In genomic region chr2:174074621-174075020, GRCm38 (mm10) we compare ENCODE assay signal across 8 mouse cellular contexts. TPM values are rescaled to one million over a fixed set of nuclear protein-coding genes. Genes with fewer than 3 reads are reported as not detected.
DNase-seq lines count a peak whose midpoint lies in the region; ATAC-seq and TF ChIP-seq lines count a peak whose summit lies in the region.

No protein-coding gene starts in this region.

- no peaks in the 10 kb centered on the region for H3K27me3 ChIP-seq in heart, embryonic 16.5 days (ENCODE audit: control insufficient read depth, insufficient read depth, low read length)
- H3K27me3 ChIP-seq in limb, embryonic 15.5 days: no peaks in the 10 kb centered on the region
- no peaks in the 10 kb centered on the region for H3K27me3 ChIP-seq in stomach, embryonic 14.5 days (ENCODE audit: control insufficient read depth, insufficient read depth, low read length)

- no peak overlapping the region for H3K27ac ChIP-seq in heart, embryonic 16.5 days (ENCODE audit: low read length)
- H3K27ac ChIP-seq in embryonic fibroblast, embryonic 13.5 days (ENCODE audit: insufficient read depth, low read length): peak overlapping the region; percentile 96; the same call in 1 of the 2 replicates
- peak overlapping the region; percentile 99 for H3K27ac ChIP-seq in limb, embryonic 15.5 days
- peak overlapping the region; percentile 94 for H3K27ac ChIP-seq in stomach, embryonic 14.5 days (ENCODE audit: low read length)

- no peaks in the 10 kb centered on the region for H3K36me3 ChIP-seq in heart, embryonic 16.5 days (ENCODE audit: control insufficient read depth, insufficient read depth)
- no peaks in the 10 kb centered on the region for H3K36me3 ChIP-seq in limb, embryonic 15.5 days
- H3K36me3 ChIP-seq in stomach, embryonic 14.5 days (ENCODE audit: control insufficient read depth, insufficient read depth, low read length): no peaks in the 10 kb centered on the region

- ATAC-seq in heart, embryonic 16.5 days (replicated peaks; ENCODE audit: extremely low read depth, insufficient read depth, low FRiP score): no peak
- ATAC-seq in limb, embryonic 15.5 days (ENCODE audit: insufficient number of reproducible peaks, low FRiP score, low TSS enrichment, low read depth): no peak
- peak; percentile 15; the same call in 1 of the 2 replicates for ATAC-seq in stomach, embryonic 14.5 days (ENCODE audit: insufficient number of reproducible peaks, insufficient read depth, low FRiP score, low read depth)

- H3K9me3 ChIP-seq in heart, embryonic 16.5 days (replicated peaks; ENCODE audit: control insufficient read depth, low read length): no peaks in the 10 kb centered on the region
- no peaks in the 10 kb centered on the region for H3K9me3 ChIP-seq in limb, embryonic 15.5 days
- no peaks in the 10 kb centered on the region for H3K9me3 ChIP-seq in stomach, embryonic 14.5 days (ENCODE audit: control insufficient read depth, low read depth, low read length)

- H3K4me1 ChIP-seq in heart, embryonic 16.5 days (ENCODE audit: control insufficient read depth, insufficient read depth, low read length): peaks cover 25% of the 10 kb centered on the region
- peaks cover 3% of the 10 kb centered on the region; the same call in 1 of the 2 replicates for H3K4me1 ChIP-seq in embryonic fibroblast, embryonic 13.5 days (ENCODE audit: control insufficient read depth, insufficient read depth, low read length)
- H3K4me1 ChIP-seq in limb, embryonic 15.5 days: peaks cover 51% of the 10 kb centered on the region
- H3K4me1 ChIP-seq in stomach, embryonic 14.5 days (ENCODE audit: control insufficient read depth, insufficient read depth, low read length): peaks cover 25% of the 10 kb centered on the region

- TF ChIP-seq POLR2A in embryonic fibroblast, embryonic 13.5 days (IDR thresholded peaks at IDR 0.05; ENCODE audit: low read depth, low read length): no peak

- H3K4me2 ChIP-seq in heart, embryonic 16.5 days (ENCODE audit: low read depth, low read length): peak overlapping the region; percentile 95
- peak overlapping the region; percentile 61 for H3K4me2 ChIP-seq in limb, embryonic 15.5 days
- H3K4me2 ChIP-seq in stomach, embryonic 14.5 days (replicated peaks; ENCODE audit: low read depth, low read length): peak overlapping the region; percentile 72

- peak overlapping the region; percentile 85 for H3K4me3 ChIP-seq in heart, embryonic 16.5 days (ENCODE audit: low read length)
- no peak overlapping the region for H3K4me3 ChIP-seq in embryonic fibroblast, embryonic 13.5 days (ENCODE audit: insufficient read depth, low read length)
- H3K4me3 ChIP-seq in limb, embryonic 15.5 days: peak overlapping the region; percentile 24
- H3K4me3 ChIP-seq in stomach, embryonic 14.5 days (ENCODE audit: low read depth, low read length): peak overlapping the region; percentile 15; the same call in 1 of the 2 replicates

- 4% methylated on average over 8 of the region's 13 CpGs for WGBS in heart, embryonic 16.5 days
- WGBS in limb, embryonic 15.5 days: 3% methylated on average over 8 of the region's 13 CpGs
- WGBS in stomach, embryonic 14.5 days: 2% methylated on average over 12 of the region's 13 CpGs

- no peak for DNase-seq in heart, adult 18-20 months
- peak; percentile 56 for DNase-seq in MN1 (ENCODE audit: low spot score)
- DNase-seq in adrenal gland, adult (ENCODE audit: inconsistent age in 2 of 2, low spot score in 1 of 2): no peak
- no peak for DNase-seq in frontal cortex, adult 2 months (ENCODE audit: extremely low spot score in 1 of 2, low spot score in 1 of 2)

- H3K9ac ChIP-seq in heart, embryonic 16.5 days (ENCODE audit: low read length): peak overlapping the region; percentile 65
- no peak overlapping the region for H3K9ac ChIP-seq in limb, embryonic 15.5 days
- H3K9ac ChIP-seq in stomach, embryonic 14.5 days (replicated peaks; ENCODE audit: low read depth, low read length): peak overlapping the region; percentile 22; the same call in 1 of the 2 replicates

- TF ChIP-seq CTCF in embryonic fibroblast, embryonic 13.5 days (IDR thresholded peaks at IDR 0.05; ENCODE audit: borderline replicate concordance, insufficient read depth, low read length): no peak

RNA-seq across cellular contexts. Expression of gene Stx16, which starts 1.5 kb away (rescaled TPM):
- polyA plus RNA-seq in heart, embryonic 16.5 days (2015; fragmentation: Nextera tagmentation; extraction: Ambion mirVana): 8.6 and 9.0 TPM in 2 replicates
- total RNA-seq in heart, adult 18-20 months (2021): 10 to 100 TPM; 16.4 to 17.3 TPM
- polyA plus RNA-seq in embryonic fibroblast, embryonic 13.5 days (2011; ENCODE audit: insufficient read length, low read depth, missing spikeins): 43.4 and 57.7 TPM in 2 replicates
- polyA plus RNA-seq in limb, embryonic 15.5 days (2015; fragmentation: Nextera tagmentation; extraction: Ambion mirVana): 12.5 and 12.6 TPM in 2 replicates
- 11.2 and 11.7 TPM in 2 replicates for polyA plus RNA-seq in stomach, embryonic 14.5 days (2014; fragmentation: Nextera tagmentation; extraction: Ambion mirVana)
- polyA plus RNA-seq in frontal cortex, adult 2 months (2012; rRNA removed): 66.2 and 73.0 TPM in 2 replicates

RNA-seq across cellular contexts. Expression of gene Npepl1, which starts 35.5 kb away (rescaled TPM):
- 51.2 and 52.3 TPM in 2 replicates for polyA plus RNA-seq in heart, embryonic 16.5 days (2015; fragmentation: Nextera tagmentation; extraction: Ambion mirVana)
- total RNA-seq in heart, adult 18-20 months (2021): 10 to 100 TPM; 66.6 to 70.9 TPM
- polyA plus RNA-seq in embryonic fibroblast, embryonic 13.5 days (2011; ENCODE audit: insufficient read length, low read depth, missing spikeins): 44.4 and 51.4 TPM in 2 replicates
- polyA plus RNA-seq in limb, embryonic 15.5 days (2015; fragmentation: Nextera tagmentation; extraction: Ambion mirVana): 69.9 and 86.1 TPM in 2 replicates
- 48.1 and 56.1 TPM in 2 replicates for polyA plus RNA-seq in stomach, embryonic 14.5 days (2014; fragmentation: Nextera tagmentation; extraction: Ambion mirVana)
- 24.1 and 24.7 TPM in 2 replicates for polyA plus RNA-seq in frontal cortex, adult 2 months (2012; rRNA removed)
